ENCODE assay signal across 8 mouse cellular contexts in the genomic region with DNA sequence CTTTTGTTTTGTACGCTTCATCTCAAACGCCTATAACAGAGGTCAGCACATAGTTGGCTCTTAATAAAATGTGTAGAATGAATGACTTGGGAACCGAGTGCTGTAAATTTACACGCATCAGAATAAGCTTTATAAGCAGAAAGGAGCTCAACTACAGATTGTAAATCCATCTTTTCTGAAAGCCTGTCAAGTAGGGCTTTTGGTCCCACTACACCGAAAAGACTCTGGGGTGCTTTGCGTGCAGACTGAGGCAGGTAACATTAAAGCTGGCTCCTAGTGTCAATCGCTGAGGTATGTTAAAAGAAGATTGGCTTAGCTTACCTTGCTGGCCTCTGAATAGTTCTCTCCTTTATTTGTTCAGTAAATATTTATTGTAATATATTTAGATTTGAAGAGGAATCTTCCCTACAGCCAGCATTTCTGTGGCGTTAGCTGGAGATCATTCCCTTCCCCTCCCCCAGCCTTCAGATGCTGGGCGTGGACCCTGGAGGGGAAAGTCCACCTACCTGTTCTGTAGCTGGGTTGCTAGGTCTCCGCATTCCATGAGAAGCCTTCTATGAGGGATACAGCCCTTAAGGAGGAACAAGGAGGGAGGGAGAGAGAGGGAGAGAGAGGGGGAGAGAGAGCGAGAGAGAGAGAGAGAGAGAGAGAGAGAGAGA. TPM values are rescaled to one million over a fixed set of nuclear protein-coding genes. Genes with fewer than 3 reads are reported as not detected.
DNase-seq lines count a peak whose midpoint lies in the region.

No protein-coding gene starts in this region.

- DNase-seq in kidney, adult 11 months, result peak; percentile 44
- no peak for DNase-seq in kidney, adult 9 months
- peak; percentile 35 for DNase-seq in embryo, embryonic 11 days
- DNase-seq in kidney, adult 18-20 months, result peak; percentile 34
- DNase-seq in lung, postnatal 10 days, result peak; percentile 63
- no peak for DNase-seq in adrenal gland, adult 8-10 months
- no peak for DNase-seq in adrenal gland, adult 2 months
- DNase-seq in right cerebral cortex, adult 2 months (ENCODE audit: low spot score in 2 of 2), result no peak

RNA-seq across cellular contexts. Expression of a gene that starts 1.0 kb away (rescaled TPM):
- total RNA-seq in adrenal gland, adult 8-10 months (2022), result 1 to 10 TPM in 3 of 4 experiments, under 1 TPM in 1; 0.73 to 3.5 (median 1.5) TPM
- total RNA-seq in adrenal gland, adult 2 months (2021), result 1 to 10 TPM; 1.2 to 1.4 TPM
- polyA plus RNA-seq in adrenal gland, adult 2 months (2012; rRNA removed), result 0.18 and 0.28 TPM in 2 replicates

RNA-seq across cellular contexts. Expression of a gene that starts 50.1 kb away (rescaled TPM):
- total RNA-seq in adrenal gland, adult 8-10 months (2022), result 10 to 100 TPM; 28.7 to 61.2 (median 44.1) TPM
- total RNA-seq in adrenal gland, adult 2 months (2021), result 10 to 100 TPM; 27.0 to 36.2 TPM
- 27.6 and 35.8 TPM in 2 replicates for polyA plus RNA-seq in adrenal gland, adult 2 months (2012; rRNA removed)

Comparison
In these comparisons a context has a peak if more than half of its experiments do, and no peak if none do; other contexts are left out.
1. DNase-seq: peak in kidney, adult 11 months (single experiment), embryo, embryonic 11 days (single experiment), kidney, adult 18-20 months (single experiment) and lung, postnatal 10 days (single experiment); none in kidney, adult 9 months (single experiment), adrenal gland, adult 8-10 months (single experiment), adrenal gland, adult 2 months (single experiment) and right cerebral cortex, adult 2 months (0 of 2).